Mouse (Mus musculus): ENCODE results near the gene Klb. TPM values are rescaled to one million over a fixed set of nuclear protein-coding genes. Genes with fewer than 3 reads are reported as not detected.

Klb gene
- polyA plus RNA-seq, 1 experiment from 2014 or later = 0.05 TPM

DNA sequence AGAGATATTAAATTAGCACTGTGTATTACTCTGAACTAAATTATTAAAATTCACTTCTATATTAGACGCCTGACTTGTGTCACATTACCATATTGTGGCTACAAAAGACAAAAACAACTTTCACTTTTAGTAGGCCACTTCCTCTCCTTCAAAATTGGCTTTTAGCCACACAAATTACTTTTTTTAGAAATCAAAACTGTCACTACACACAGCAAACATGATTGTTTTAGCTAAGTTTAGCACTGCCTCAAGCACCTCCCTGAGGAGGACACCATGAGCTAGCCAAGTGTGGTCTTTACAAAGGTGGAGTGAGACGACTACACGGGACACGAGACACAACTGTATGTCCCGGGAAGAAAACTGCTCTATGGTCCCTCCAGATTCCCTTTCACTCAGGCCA, 21.9 kb upstream of the Klb start:
- H3K9me3 ChIP-seq (ENCODE audit: control insufficient read depth, low read length) = no peaks in the 10 kb centered on the region
- H3K9ac ChIP-seq (ENCODE audit: low read length) = no peak overlapping the region
- no peak overlapping the region for H3K4me3 ChIP-seq (ENCODE audit: low read length)
- 0 out of 2 replicates have a peak overlapping the region, but pooled peaks have one; percentile 15 for H3K4me2 ChIP-seq (ENCODE audit: low read depth, low read length)
- no peaks in the 10 kb centered on the region for H3K36me3 ChIP-seq (ENCODE audit: control insufficient read depth, insufficient read depth, low read length)
- no peaks in the 10 kb centered on the region for H3K27me3 ChIP-seq (ENCODE audit: control insufficient read depth, insufficient read depth, low read depth, low read length)
- peaks cover 8% of the 10 kb centered on the region for H3K4me1 ChIP-seq (replicated peaks; ENCODE audit: control insufficient read depth, insufficient read depth, low read length)
- 56% methylated on average over 5 of the region's 5 CpGs for WGBS
- peak overlapping the region; percentile 37; the same call in 1 of the 2 replicates for H3K27ac ChIP-seq (ENCODE audit: low read length)
- ATAC-seq (ENCODE audit: low read depth) = peak; percentile 23; the same call in 1 of the 2 replicates

DNA sequence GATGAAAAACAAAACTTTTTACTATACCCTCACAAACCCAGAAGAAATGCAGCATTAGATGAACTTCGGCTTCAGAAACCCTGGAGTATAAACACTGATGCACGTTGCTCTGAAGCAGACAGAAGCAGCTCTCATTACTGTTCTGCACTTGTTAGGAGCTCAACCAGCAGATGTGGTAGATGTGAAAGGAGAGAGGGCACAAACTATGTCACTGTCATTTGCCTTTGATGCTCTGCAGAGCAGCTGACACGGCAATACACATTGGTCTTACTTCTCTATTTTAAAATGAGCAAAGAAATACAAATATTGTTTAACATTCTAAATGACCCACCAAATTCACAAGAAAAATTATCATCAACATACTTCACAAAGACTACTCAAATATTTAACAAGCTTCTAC, 18.1 kb upstream of the Klb start:
- WGBS = 62% methylated on average over 3 of the region's 3 CpGs
- H3K4me1 ChIP-seq (replicated peaks; ENCODE audit: control insufficient read depth, insufficient read depth, low read length) = peaks cover 15% of the 10 kb centered on the region
- ATAC-seq (ENCODE audit: low read depth) = no peak
- no peak overlapping the region for H3K27ac ChIP-seq (ENCODE audit: low read length)
- H3K36me3 ChIP-seq (ENCODE audit: control insufficient read depth, insufficient read depth, low read length) = peaks cover 4% of the 10 kb centered on the region; the same call in 1 of the 2 replicates
- H3K4me2 ChIP-seq (ENCODE audit: low read depth, low read length) = no peak overlapping the region
- no peaks in the 10 kb centered on the region for H3K27me3 ChIP-seq (ENCODE audit: control insufficient read depth, insufficient read depth, low read depth, low read length)
- no peak overlapping the region for H3K9ac ChIP-seq (ENCODE audit: low read length)
- H3K4me3 ChIP-seq (ENCODE audit: low read length) = no peak overlapping the region
- no peaks in the 10 kb centered on the region for H3K9me3 ChIP-seq (ENCODE audit: control insufficient read depth, low read length)

DNA sequence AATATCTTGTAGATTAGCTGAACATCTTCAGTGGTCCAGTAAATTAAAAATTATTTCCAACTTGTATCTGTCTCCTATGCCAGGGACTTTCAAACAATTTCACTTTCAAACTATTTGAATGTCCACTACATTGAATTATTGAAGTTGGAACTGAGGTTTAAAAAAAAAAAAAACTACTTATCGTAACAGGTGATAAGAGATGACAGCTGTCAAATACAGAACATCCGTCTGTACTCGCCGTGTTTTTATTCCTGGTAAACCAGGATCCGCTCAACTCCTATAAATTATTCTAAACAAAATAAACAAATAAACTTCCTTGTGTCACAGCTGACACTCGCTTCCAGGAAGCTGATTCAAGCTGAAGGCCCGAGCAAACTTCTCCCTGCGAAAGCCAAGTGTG, 13.3 kb upstream of the Klb start:
- H3K9me3 ChIP-seq (ENCODE audit: control insufficient read depth, low read length) = no peaks in the 10 kb centered on the region
- H3K9ac ChIP-seq (ENCODE audit: low read length) = peak overlapping the region; percentile 90
- H3K4me3 ChIP-seq (ENCODE audit: low read length) = peak overlapping the region; percentile 92
- no peak for ATAC-seq (ENCODE audit: low read depth)
- H3K36me3 ChIP-seq (ENCODE audit: control insufficient read depth, insufficient read depth, low read length) = peaks cover 4% of the 10 kb centered on the region; the same call in 1 of the 2 replicates
- H3K4me1 ChIP-seq (replicated peaks; ENCODE audit: control insufficient read depth, insufficient read depth, low read length) = peaks cover 11% of the 10 kb centered on the region
- peak overlapping the region; percentile 62 for H3K4me2 ChIP-seq (ENCODE audit: low read depth, low read length)
- no peaks in the 10 kb centered on the region for H3K27me3 ChIP-seq (ENCODE audit: control insufficient read depth, insufficient read depth, low read depth, low read length)
- no peak overlapping the region for H3K27ac ChIP-seq (ENCODE audit: low read length)
- under 1% methylated on average over 8 of the region's 8 CpGs for WGBS

DNA sequence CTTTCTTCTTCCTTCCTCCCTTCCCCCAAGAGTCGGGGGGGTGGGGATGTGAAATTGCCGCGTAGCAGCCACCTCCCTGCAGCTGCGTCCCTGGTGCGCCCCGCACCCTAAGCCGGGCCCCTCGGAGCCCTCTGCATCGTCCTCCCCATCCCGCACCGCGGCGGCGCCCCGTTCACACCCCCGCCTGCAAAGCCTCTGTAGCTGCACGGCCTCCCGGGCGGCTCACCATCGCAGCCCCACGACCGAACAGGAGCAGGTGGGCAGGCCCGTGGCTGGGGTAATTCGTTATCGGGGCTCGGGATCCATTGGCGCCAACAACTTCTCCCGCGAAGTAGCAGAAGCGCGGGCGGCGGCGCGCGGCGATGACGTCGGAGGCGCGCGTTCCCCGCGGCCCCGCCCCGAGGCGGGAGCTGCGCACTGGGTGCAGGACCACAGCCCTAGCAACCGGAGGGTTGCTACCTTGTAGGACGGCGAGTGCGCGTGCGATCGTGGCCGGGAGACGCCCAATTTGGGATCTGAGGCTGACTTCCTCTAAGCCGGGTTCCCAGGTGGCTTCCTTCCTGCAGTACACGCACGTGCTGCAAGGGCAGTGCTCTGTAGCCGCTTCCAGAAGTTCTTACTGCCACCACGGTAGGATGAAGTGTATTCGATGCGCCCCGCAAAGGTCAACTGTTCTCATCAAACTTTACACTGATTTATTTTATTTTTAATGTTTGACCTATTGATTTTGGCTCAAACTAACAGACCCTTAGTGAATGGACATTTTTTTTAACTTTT, 12.6 kb upstream of the Klb start, which contains the start of gene Rfc1:
Gene Rfc1, minus strand, starts transcription at position 373 of the 777 bp plus-strand sequence.
- Histone ChIP-seq H3K27me3 (ENCODE audit: control insufficient read depth, insufficient read depth, low read depth, low read length) (no peaks in the 10 kb centered on the region), H3K4me3 (ENCODE audit: low read length) (peak within 1 kb of the TSS; percentile 92), H3K9ac (ENCODE audit: low read length) (peak within 1 kb of the TSS; percentile 90), H3K4me1 (replicated peaks; ENCODE audit: control insufficient read depth, insufficient read depth, low read length) (peaks cover 11% of the 10 kb centered on the region), H3K27ac (ENCODE audit: low read length) (peak within 1 kb of the TSS; percentile 83), H3K36me3 (ENCODE audit: control insufficient read depth, insufficient read depth, low read length) (peaks cover 4% of the 10 kb centered on the region; the same call in 1 of the 2 replicates), H3K4me2 (ENCODE audit: low read depth, low read length) (peak within 1 kb of the TSS; percentile 62), H3K9me3 (ENCODE audit: control insufficient read depth, low read length) (no peaks in the 10 kb centered on the region)
- WGBS = 1% methylated on average over 64 of the region's 65 CpGs
- ATAC-seq (ENCODE audit: low read depth) = peak; percentile 98

DNA sequence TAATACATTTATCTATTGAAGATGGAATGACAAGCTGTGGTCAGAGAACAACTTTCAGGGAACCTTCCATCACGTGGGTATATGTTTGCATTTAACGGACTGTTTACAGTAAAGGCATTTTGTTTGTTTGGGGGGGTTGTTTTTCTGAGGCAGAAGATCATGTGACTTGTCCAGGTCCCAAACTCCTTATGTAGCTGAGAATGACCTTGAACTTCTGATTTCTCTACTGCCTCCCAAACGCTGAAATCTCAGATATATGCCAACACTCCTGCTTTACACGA, 12.1 kb upstream of the Klb start:
- Histone ChIP-seq H3K4me2 (ENCODE audit: low read depth, low read length) (peak overlapping the region; percentile 62), H3K9me3 (ENCODE audit: control insufficient read depth, low read length) (no peaks in the 10 kb centered on the region), H3K27me3 (ENCODE audit: control insufficient read depth, insufficient read depth, low read depth, low read length) (no peaks in the 10 kb centered on the region), H3K36me3 (ENCODE audit: control insufficient read depth, insufficient read depth, low read length) (peaks cover 4% of the 10 kb centered on the region; the same call in 1 of the 2 replicates), H3K4me1 (replicated peaks; ENCODE audit: control insufficient read depth, insufficient read depth, low read length) (peaks cover 11% of the 10 kb centered on the region), H3K4me3 (ENCODE audit: low read length) (peak overlapping the region; percentile 92), H3K9ac (ENCODE audit: low read length) (peak overlapping the region; percentile 90; the same call in 1 of the 2 replicates), H3K27ac (ENCODE audit: low read length) (no peak overlapping the region)
- 27% methylated on average over 4 of the region's 4 CpGs for WGBS
- ATAC-seq (ENCODE audit: low read depth) = no peak

DNA sequence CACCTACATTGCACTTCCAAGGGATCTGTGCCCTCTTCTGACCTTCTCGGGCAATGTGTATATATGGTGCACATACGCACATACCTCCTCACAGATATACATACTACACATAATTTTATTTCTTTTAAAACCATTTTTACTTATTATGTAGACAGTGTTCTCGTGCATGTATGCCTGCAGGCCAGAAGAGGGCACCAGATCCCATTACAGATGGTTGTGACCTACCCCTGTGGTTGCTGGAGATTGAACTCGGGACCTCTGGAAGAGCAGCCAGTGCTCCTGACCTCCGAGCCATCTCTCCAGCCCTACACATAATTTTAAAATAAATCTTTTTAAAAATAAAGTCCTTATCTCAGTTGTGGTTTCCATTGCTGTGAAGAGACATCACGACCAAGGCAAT, 9.7 kb upstream of the Klb start:
- no peak for ATAC-seq (ENCODE audit: low read depth)
- Histone ChIP-seq H3K4me2 (ENCODE audit: low read depth, low read length) (no peak overlapping the region), H3K27ac (ENCODE audit: low read length) (no peak overlapping the region), H3K9ac (ENCODE audit: low read length) (no peak overlapping the region), H3K4me1 (replicated peaks; ENCODE audit: control insufficient read depth, insufficient read depth, low read length) (peaks cover 11% of the 10 kb centered on the region), H3K9me3 (ENCODE audit: control insufficient read depth, low read length) (no peaks in the 10 kb centered on the region), H3K4me3 (ENCODE audit: low read length) (no peak overlapping the region), H3K36me3 (ENCODE audit: control insufficient read depth, insufficient read depth, low read length) (no peaks in the 10 kb centered on the region), H3K27me3 (ENCODE audit: control insufficient read depth, insufficient read depth, low read depth, low read length) (no peaks in the 10 kb centered on the region)
- 81% methylated on average over 6 of the region's 6 CpGs for WGBS

DNA sequence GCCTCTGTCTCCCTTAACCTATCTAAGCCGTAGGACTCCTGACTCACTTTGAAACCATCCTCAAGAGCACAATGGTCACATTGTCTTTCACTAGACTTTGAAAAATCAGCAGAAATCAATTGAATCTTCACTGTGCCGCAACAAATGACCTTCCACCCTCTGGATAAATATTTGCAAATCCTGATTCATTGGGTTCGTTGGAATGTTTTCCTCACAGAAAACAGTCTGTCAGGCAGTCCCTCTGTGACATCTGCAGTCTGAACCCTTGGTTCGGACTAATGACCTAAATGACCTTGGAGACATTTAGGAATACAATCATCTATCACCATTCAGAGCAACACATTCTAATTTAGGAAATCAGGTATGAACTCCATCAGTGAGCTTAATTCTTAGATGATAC, 7.9 kb upstream of the Klb start:
- H3K4me2 ChIP-seq (ENCODE audit: low read depth, low read length) = no peak overlapping the region
- H3K36me3 ChIP-seq (ENCODE audit: control insufficient read depth, insufficient read depth, low read length) = no peaks in the 10 kb centered on the region
- no peak overlapping the region for H3K9ac ChIP-seq (ENCODE audit: low read length)
- peaks cover 3% of the 10 kb centered on the region; the same call in 1 of the 2 replicates for H3K4me1 ChIP-seq (replicated peaks; ENCODE audit: control insufficient read depth, insufficient read depth, low read length)
- WGBS = 23% methylated on average over 4 of the region's 4 CpGs
- no peaks in the 10 kb centered on the region for H3K9me3 ChIP-seq (ENCODE audit: control insufficient read depth, low read length)
- no peaks in the 10 kb centered on the region for H3K27me3 ChIP-seq (ENCODE audit: control insufficient read depth, insufficient read depth, low read depth, low read length)
- H3K4me3 ChIP-seq (ENCODE audit: low read length) = no peak overlapping the region
- ATAC-seq (ENCODE audit: low read depth) = no peak
- no peak overlapping the region for H3K27ac ChIP-seq (ENCODE audit: low read length)

DNA sequence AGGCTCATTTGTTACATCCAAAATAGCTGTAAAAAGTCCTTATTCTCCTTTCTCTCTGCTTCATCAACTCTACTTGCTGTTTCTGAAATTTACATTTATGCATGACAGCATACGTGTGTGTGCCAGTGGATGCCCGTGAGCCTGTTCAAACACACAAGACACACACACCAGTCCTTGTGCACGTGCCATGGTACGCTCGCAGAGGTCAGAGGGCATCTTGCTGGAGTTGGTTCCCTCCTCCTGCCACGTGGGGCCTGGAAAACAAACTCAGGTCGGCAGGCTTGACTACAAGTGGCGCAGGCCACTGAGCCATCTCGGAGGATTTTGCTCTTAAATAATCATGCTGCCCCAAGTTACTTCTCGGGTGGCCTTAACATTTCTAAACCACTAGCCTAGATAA, 2.4 kb downstream of the Klb start:
- no peaks in the 10 kb centered on the region for H3K4me1 ChIP-seq (replicated peaks; ENCODE audit: control insufficient read depth, insufficient read depth, low read length)
- H3K9me3 ChIP-seq (ENCODE audit: control insufficient read depth, low read length) = peaks cover 4% of the 10 kb centered on the region
- H3K27ac ChIP-seq (ENCODE audit: low read length) = no peak overlapping the region
- no peak overlapping the region for H3K9ac ChIP-seq (ENCODE audit: low read length)
- no peak for ATAC-seq (ENCODE audit: low read depth)
- H3K36me3 ChIP-seq (ENCODE audit: control insufficient read depth, insufficient read depth, low read length) = no peaks in the 10 kb centered on the region
- 48% methylated on average over 10 of the region's 10 CpGs for WGBS
- no peak overlapping the region for H3K4me3 ChIP-seq (ENCODE audit: low read length)
- no peaks in the 10 kb centered on the region for H3K27me3 ChIP-seq (ENCODE audit: control insufficient read depth, insufficient read depth, low read depth, low read length)
- H3K4me2 ChIP-seq (ENCODE audit: low read depth, low read length) = no peak overlapping the region

DNA sequence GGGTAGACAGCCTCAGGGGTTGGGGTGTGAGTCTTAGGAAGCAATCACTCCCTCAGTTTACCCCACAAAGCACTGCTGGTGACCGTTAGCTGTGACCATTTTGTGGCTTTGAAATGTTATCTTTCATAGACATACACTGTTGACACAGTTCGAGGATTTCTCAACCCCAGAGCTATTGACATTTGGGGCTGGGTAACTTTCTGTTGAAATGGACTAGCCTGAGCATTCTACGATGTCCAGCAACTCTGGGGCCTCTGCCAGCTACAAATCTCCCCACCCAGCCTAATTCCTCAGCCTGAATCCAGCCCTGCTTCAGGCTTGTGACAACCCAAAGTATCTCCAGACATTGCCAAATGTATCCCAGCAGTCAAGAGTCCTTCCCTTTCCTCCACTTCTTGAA, 6.0 kb downstream of the Klb start:
- no peak overlapping the region for H3K4me2 ChIP-seq (ENCODE audit: low read depth, low read length)
- 57% methylated on average over 3 of the region's 3 CpGs for WGBS
- peaks cover 4% of the 10 kb centered on the region for H3K9me3 ChIP-seq (ENCODE audit: control insufficient read depth, low read length)
- ATAC-seq (ENCODE audit: low read depth) = no peak
- H3K4me3 ChIP-seq (ENCODE audit: low read length) = no peak overlapping the region
- no peak overlapping the region for H3K9ac ChIP-seq (ENCODE audit: low read length)
- H3K4me1 ChIP-seq (replicated peaks; ENCODE audit: control insufficient read depth, insufficient read depth, low read length) = no peaks in the 10 kb centered on the region
- H3K36me3 ChIP-seq (ENCODE audit: control insufficient read depth, insufficient read depth, low read length) = no peaks in the 10 kb centered on the region
- H3K27me3 ChIP-seq (ENCODE audit: control insufficient read depth, insufficient read depth, low read depth, low read length) = no peaks in the 10 kb centered on the region
- H3K27ac ChIP-seq (ENCODE audit: low read length) = no peak overlapping the region
